Mouse (Mus musculus) mouse embryonic stem cell (cell line): ENCODE measurements around the gene Cend1.

Experiments used
- in situ Hi-C, 2 experiments: fragments of 300-500 bp; cut with MboI; formaldehyde crosslinking; loops; 1 replicate in 1 of 2; 3 replicates in 1 of 2; pipeline ENCODE4 v1.14.3; 2019 to 2020; ENCODE audit warnings: low sequenced_read_pairs in 2 of 2, low pct_unique_long_range_greater_than_20kb in 1 of 2, mixed read lengths in 1 of 2; ENCODE audit not compliant: unreplicated experiment in 1 of 2

Cend1 gene

GRCm38 (mm10) chr7:141429310-141429709, at the start of gene Cend1:
Cend1 (minus strand) TSS chr7:141429491.
- in situ Hi-C loops, result no loop called here

GRCm38 (mm10) chr7:141478270-141478748, 49.0 kb upstream of the Cend1 start:
- in situ Hi-C loops, result no loop called here

- in situ Hi-C loops, result no loop called here
Observed at GRCm38 (mm10) chr7:141477578-141478269, 48.4 kb upstream of the Cend1 start.

GRCm38 (mm10) chr7:141476981-141477370, 47.7 kb upstream of the Cend1 start:
- in situ Hi-C loops, result no loop called here

- in situ Hi-C loops, result no loop called here
Observed at GRCm38 (mm10) chr7:141476226-141476980, 47.1 kb upstream of the Cend1 start.

- in situ Hi-C loops, result no loop called here
Observed at GRCm38 (mm10) chr7:141475805-141476158, 46.5 kb upstream of the Cend1 start.

GRCm38 (mm10) chr7:141475011-141475804, 45.9 kb upstream of the Cend1 start, which contains the start of the genes Polr2l and Tspan4:
Polr2l (minus strand) TSS chr7:141475132.
Tspan4 (plus strand) TSS chr7:141475240.
- in situ Hi-C loops, result no loop called here

GRCm38 (mm10) chr7:141474160-141474559, 44.9 kb upstream of the Cend1 start:
- in situ Hi-C loops, result loop anchor here in 1 of 2 experiments (25.0 kb wide), 1 partner anchor 1537 kb away; the partner anchor contains the start of gene Utf1

- in situ Hi-C loops, result loop anchor here in 1 of 2 experiments (25.0 kb wide), 1 partner anchor 1535 kb away; the partner anchor contains the start of gene Utf1
Observed at GRCm38 (mm10) chr7:141472763-141473162, 43.5 kb upstream of the Cend1 start.

- in situ Hi-C loops, result loop anchor here in 1 of 2 experiments (25.0 kb wide), 1 partner anchor 1535 kb away; the partner anchor contains the start of gene Utf1
Observed at GRCm38 (mm10) chr7:141472226-141472625, 42.9 kb upstream of the Cend1 start.

GRCm38 (mm10) chr7:141471236-141471635, 41.9 kb upstream of the Cend1 start:
- in situ Hi-C loops, result loop anchor here in 1 of 2 experiments (25.0 kb wide), 1 partner anchor 1534 kb away; the partner anchor contains the start of gene Utf1

- in situ Hi-C loops, result loop anchor here in 1 of 2 experiments (25.0 kb wide), 1 partner anchor 1533 kb away; the partner anchor contains the start of gene Utf1
Observed at GRCm38 (mm10) chr7:141470637-141470944, 41.3 kb upstream of the Cend1 start.

- in situ Hi-C loops, result loop anchor here in 1 of 2 experiments (25.0 kb wide), 1 partner anchor 1533 kb away; the partner anchor contains the start of gene Utf1
Observed at GRCm38 (mm10) chr7:141469901-141470636, 40.8 kb upstream of the Cend1 start.

GRCm38 (mm10) chr7:141469352-141469751, 40.1 kb upstream of the Cend1 start:
- in situ Hi-C loops, result loop anchor here in 1 of 2 experiments (25.0 kb wide), 1 partner anchor 1532 kb away; the partner anchor contains the start of gene Utf1

- in situ Hi-C loops, result loop anchor here in 1 of 2 experiments (25.0 kb wide), 1 partner anchor 1531 kb away; the partner anchor contains the start of gene Utf1
Observed at GRCm38 (mm10) chr7:141468522-141469211, 39.4 kb upstream of the Cend1 start.

- in situ Hi-C loops, result loop anchor here in 1 of 2 experiments (25.0 kb wide), 1 partner anchor 1531 kb away; the partner anchor contains the start of gene Utf1
Observed at GRCm38 (mm10) chr7:141468164-141468521, 38.9 kb upstream of the Cend1 start.
